Mouse (Mus musculus): ENCODE measurements at regions not wholly inside any gene's neighbourhood (a gene's known extent, or its start where the extent isn't known, plus 50 kb on each side); places are given as distances from the start of the nearest gene placed in this dataset.

DNA sequence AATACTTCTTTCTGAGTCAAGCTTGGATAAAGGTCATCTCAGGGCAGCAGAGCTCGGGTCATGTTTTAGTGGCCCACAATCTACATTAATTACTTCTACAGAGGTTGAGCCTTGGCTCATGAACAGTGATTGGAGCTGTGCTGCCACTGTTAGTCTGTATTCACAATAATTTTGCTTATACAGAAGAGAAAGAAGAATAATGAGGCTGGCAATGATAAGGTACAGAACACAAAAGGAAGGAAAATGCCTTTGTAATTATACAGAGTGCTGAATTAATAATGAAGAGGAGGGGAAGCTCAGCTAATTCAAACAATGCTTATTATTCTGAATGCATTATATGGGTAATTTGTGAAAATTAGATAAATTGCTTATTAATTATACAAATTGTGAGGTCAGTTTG, 573.9 kb upstream of the Cblb start:
- DNase-seq (ENCODE audit: low spot score in 2 of 2) = no peak

DNA sequence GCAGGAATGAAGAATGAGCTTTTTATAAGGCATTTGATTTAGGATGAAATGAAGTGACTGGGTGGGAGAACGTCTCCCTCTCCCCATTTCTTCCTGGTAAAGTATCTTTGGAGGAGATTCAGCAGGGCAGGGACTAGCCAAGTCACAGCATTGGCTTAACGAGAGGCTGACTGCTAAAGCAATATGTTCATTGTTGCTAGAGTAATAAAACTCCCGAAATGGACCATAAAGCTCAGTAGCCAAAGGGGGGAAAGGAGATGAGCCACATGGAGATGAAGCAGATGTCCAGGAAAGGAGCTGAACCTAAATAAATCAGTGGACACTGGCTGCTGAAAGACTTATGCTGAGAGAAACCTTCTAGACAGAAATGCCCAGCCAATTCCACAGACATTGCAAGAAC, 555.3 kb upstream of the Cblb start:
- no peak for DNase-seq (ENCODE audit: low spot score in 2 of 2)

DNA sequence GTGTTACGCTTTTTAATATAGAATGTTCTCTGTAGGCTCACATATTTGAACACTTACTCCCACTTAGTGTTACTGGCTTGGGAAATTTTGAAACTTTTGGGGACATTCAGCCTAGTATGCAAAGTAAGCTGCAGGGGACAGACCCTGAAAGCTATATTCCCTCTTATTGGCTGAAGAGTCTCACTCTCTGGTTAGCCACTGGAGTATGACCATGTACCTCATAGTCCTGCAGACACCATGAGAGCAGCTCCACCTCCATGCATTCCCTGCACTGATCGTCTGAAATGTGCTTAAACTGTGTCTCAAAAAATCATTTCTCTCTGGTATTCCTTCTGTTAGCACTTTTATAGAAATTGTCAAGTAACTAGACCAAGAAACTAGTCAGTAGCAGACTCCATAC, 534.9 kb upstream of the Cblb start:
- no peak for DNase-seq (ENCODE audit: low spot score in 2 of 2)

DNA sequence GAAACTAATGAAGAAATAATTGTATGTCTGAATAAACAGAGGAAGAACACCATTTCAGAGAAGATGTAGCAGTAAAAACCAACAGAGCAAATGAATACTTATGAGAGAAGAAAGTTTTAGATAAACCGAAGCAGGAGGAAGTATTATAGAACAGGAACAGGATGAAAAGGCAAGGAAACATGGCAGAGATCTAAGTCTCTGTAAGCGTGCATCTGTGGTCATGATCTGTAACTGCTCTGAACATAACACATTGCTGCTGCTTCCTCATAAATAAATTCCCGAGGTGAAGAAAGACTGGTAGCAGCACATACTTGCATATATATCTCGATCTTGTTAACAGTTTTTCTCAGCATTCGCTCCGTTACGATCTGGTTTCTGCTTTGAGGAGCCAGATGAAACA, 533.2 kb upstream of the Cblb start:
- no peak for DNase-seq (ENCODE audit: low spot score in 2 of 2)

DNA sequence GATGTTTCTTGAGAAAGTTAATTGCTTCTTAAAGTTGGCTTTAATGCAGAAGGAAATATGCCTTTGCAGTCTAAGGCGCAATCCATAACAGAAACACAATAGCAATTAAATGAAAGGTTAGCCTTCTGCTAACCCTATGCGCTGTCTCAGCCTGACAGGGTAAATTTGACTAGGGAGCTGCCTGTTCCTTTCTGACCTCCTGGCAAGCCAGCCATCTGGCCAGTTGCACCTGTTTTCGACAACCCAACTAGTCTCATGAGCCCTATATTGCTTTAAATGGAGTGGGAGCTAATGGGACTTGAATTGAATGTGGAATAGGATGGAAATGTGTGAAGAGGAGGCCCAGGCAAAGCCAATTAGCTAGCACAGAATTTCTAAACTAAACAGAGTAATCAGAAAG, 513.9 kb upstream of the Cblb start:
- no peak for DNase-seq (ENCODE audit: low spot score in 2 of 2)

DNA sequence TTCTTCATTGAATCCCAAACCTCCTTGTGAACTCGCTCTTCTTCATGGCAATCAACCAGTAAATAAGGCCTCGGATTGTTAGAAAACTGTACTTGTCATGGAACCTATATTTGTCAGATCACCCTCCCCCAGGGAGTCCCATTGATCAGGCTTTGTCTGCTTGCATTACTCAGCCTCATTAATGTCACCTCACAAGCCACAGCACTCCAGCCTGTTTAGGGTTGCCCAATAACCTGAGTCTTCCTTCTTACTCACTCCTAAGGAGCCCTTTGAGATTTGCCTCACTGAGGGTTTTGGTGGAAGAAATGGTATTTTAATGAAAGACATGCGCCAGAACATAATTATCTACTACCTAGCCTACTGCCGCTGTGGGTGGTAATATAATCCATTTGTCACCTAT, 510.3 kb upstream of the Cblb start:
- DNase-seq (ENCODE audit: low spot score in 2 of 2) = no peak

DNA sequence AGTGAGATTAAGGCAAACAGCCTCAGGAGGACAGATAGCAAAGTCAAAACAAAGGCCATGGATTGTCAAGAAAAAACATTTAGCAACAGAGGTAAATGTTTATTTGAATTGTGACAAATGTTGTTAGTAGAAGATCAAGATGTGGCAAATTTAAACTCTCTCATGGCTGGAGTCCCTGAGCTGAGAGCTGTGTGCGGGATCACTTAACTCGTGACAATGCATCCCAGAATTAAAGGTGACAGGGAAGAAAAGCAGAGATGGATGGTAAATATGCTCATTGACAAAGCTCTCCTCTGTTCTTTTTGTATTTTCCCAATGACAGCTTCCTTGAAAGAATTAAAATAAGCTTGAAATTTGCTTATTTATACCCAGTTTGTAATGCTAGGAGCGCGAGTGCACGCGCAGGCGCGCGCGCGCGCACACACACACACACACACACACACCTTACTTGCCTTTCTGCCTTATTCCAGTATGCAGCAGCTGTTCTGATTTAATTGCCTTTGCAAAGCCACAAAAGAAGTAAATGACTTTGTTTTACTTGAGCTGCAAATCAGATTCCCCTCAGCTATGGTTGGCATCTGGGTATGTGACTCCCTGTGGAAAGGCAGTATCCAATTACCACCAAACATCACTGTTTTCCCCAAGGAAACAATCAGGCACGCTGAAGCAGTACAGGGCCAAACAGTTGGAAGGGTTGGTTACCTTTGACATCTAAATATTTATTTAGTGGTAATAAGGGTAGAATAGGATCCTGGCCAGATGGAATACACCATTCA, 509.5 kb upstream of the Cblb start:
- DNase-seq (ENCODE audit: low spot score in 2 of 2) = no peak

DNA sequence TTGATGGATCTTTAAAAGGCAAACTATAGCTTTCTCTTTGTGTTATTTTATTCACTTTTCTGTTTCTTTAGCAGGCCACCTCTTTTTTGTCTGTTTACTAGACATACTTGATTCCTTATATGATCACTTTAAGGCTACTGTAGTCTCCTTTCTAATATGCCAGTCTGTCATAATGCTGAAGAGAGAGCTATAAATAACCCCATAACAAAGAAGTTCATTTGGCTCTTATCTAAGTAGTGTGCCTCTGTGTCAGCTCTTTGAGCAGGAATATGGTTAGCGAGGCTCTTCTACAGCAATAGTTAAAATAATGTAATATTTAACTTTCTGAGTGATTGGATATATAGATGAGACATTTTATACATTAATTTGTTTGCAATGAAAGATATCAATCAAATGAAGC, 507.0 kb upstream of the Cblb start:
- DNase-seq (ENCODE audit: low spot score in 2 of 2) = no peak

DNA sequence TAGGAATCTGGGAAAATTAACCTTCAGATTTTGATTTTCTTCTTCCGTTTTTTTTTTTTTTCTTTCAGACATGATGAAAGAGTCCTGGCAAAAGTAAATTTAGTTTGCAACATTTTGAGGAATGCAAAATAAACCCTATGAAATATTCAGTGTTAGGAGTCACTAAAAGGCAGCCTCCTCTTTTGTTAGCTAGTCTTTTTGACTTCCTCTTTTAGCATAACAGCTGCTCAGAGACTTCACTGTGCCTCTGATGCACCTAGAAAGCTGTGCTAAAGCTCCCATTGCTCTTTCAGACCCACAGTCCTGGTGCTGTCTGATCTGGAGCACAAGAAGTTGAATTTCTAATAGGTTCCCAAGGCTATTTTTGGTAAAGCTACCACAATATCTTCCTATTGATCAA, 498.5 kb upstream of the Cblb start:
- no peak for DNase-seq (ENCODE audit: low spot score in 2 of 2)

DNA sequence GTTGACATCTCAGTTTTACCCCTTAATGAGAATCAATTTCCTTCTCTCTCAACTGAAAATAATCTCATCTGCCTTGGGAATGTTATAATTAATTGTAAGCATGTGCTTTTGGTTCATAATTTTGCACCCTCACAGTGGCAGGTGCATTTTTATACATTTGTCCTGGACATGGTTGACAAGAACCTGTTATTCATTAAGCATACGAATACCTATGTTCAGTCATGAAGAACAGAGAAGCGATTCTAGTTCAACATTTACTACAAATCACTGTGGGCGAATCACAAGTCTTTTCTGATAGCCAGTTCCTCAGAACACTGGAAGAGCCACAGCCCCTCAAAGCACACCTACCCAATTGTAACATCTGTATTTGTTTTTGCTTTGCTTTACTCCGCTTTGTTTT, 487.3 kb upstream of the Cblb start:
- no peak for DNase-seq (ENCODE audit: low spot score in 2 of 2)

DNA sequence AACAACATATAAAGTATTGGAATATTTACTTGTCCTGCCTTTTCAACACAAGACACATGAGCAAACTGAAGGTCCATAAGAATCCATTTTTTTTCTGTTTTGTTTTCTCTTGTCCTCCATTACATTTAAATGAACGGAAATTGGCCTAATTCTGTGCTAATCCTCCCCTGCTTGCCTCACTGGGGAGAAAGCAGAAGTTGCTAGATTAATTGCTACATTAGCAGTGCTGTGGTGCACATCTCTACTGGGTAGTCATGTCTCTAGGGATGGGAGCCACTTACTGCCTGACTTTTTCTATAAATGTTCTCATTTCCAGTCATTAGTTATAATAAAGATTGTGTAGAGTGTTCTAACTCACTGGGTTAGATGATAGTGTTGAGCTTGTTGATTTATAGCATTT, 484.0 kb upstream of the Cblb start:
- no peak for DNase-seq (ENCODE audit: low spot score in 2 of 2)

DNA sequence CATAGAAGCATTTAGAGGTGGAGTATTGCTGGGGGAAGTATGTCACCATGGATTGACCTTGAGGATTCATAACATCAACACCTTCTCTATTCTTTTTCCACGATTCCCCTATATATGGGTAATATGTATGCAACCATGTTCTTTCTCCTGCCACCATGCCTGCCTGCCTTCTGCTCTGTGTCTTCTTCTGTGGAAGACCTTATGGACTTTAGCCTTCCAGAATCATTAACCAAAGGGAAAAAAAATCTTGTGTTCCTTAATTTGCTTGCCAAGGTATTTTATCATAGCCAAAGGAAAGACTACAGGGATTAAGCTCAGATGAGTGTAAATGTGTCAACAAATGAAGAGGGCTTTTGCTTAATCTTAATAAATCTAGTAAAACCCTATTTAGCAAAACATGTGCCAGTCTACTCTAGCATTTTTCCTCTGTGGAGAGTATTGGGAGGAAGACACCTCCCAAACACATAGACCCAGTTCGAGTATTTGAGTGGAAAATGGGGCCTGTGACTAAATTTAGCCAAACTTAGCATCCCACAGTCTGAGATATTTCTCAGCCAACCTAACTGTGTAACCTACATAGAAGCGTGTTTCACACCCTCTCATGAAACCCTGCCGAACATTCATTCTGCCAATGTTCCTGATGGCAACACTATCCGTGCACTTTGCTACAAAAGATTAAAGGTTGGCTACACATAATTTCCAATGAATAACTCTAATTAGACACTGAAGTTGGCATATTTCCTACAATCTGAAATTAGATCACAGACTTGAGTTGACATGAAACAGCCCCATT, 468.0 kb upstream of the Cblb start:
- DNase-seq (ENCODE audit: low spot score in 2 of 2) = no peak

DNA sequence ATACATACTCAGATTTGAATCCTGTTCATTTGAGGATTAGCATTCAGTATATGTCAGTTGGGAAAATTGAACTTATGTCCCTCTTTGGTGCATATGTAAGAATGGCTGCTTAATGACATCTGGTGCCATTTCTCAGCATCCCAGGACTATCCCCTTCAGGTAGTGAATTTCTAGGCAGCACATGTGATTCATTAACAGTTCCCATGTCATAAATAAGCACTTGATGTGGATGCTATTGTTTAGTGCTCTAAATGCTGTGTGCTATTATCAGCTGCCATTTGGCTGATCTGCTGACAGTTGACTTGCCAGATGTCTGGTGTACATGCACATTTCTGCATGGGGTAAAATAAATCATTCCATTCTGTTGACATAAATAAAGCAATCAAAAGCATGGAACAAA, 467.0 kb upstream of the Cblb start:
- DNase-seq (ENCODE audit: low spot score in 2 of 2) = no peak

DNA sequence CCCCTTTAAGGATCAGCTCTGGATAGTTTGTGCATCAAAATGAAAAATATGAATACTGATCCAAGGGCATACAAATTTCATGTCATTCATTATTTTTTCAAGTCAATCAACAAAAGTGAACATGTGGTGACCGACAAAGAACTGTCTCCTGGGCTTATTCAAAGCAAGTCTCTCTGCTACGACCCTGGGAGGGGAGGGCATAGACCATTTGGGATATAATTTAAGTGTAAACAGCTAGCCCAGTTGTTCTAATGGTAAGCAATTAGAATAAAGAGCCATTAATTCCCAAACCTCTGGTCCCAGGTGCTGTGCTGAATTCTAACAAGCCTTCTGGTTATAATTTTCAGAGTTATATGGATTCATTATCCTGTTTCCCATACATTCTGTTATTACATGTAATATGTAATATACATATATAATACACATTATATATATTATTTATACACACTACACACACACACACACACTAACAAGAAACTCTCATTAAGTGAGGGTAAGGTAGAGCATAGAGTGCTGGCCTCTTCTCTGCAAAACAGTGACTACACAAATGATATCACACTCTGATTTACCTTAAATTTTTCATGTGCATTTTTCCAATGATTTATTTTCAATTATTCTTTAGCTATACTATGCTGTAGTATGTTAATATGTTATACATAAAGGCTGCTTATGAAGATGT, 453.0 kb upstream of the Cblb start:
- no peak for DNase-seq (ENCODE audit: low spot score in 2 of 2)

DNA sequence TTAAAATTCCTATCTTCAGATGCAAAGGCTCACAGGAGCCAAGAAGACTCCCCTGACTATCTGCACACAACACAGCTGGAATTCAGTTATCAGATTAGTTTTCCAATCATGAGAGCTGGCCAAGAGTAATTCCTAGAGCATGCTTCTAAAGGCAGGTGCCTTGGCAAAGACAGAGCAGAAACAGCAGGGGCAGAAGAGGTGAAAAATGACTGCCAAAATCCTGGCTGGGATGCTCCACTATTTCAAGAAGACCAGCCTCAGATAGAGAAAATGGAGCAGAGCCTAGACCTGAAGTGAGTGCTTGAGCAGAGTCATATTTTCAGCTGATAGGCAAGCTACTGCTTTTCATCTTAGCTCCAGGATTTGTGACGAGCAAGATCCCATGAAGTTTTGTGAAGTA, 450.5 kb upstream of the Cblb start:
- DNase-seq (ENCODE audit: low spot score in 2 of 2) = no peak

DNA sequence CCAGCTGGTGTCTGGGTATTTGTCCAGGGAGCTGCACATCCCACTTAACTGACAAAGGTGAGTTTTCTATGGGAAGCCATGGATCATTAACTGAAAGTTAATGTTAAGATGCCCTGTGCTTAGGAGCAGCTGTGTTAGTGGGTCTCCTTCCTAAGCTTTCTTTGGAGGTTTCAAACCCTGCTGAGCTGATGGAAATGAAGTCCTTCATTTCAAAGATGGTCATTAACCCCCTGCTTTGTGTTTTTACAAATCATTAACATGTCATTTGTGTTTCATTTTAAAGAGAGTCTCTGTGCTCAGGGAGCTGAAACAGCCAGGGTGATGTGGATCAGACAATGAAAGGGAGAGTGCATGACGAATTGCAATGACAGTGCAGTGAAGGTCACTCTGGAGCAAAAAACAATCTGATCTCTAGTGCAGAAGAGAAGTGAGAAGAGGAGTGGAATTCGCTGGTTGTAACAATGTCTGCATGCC, 441.1 kb upstream of the Cblb start:
- DNase-seq (ENCODE audit: low spot score in 2 of 2) = no peak

DNA sequence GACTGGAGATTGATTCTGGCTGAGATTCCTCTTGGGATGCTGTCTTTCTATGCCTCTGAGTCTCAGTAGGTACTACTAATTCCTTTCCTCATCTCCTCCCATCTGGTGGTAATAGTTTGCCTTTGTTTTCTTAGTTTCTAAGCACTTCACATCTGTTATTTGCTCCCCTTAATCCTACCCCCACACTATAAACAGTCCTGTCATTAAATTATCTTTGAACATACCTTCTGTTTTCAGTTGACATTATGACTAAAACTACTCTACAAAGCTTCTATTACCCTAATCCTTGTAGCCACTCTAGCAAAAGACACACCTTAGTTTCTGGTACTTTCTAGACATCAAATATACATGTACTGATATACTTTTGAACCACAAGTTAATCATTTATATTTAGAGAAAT, 413.4 kb upstream of the Cblb start:
- DNase-seq (ENCODE audit: low spot score in 2 of 2) = no peak

DNA sequence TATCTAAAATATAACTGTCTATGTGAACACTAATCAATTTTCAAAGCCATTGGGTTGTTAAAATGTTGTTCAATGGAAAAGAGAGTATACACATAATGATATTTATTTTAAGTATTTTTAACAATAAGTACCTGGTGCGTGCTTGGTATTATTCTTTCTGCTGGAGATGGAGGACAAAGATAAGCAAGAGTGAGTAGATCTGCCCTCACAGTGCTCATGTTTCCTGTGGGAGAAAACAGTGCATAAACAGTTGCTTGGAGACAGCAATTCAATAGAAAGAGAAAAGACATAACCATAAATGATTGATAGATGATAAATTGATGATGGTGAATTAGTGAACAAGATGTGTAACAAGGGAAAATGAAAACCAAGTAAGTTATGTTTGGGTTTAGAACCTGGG, 384.4 kb upstream of the Cblb start:
- no peak for DNase-seq (ENCODE audit: low spot score in 2 of 2)

DNA sequence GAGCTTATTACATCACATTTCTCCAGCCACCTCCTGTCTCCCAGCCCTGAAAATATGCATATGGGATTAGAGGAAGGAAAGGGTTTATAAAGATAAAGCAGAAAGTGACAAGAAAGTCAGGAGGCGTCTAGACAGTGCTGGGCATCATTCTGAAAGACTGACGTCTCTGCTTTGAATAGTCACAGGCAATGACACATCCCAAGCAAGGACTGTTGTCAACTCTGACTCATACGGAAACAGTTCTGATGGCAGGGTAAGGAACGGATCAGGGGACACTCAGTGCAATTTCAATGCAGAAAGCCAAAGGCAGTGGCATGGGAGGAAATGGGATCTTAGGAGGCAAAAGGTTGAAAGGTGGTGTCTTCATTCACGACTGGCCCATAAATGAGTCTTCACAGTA, 380.9 kb upstream of the Cblb start:
- no peak for DNase-seq (ENCODE audit: low spot score in 2 of 2)

DNA sequence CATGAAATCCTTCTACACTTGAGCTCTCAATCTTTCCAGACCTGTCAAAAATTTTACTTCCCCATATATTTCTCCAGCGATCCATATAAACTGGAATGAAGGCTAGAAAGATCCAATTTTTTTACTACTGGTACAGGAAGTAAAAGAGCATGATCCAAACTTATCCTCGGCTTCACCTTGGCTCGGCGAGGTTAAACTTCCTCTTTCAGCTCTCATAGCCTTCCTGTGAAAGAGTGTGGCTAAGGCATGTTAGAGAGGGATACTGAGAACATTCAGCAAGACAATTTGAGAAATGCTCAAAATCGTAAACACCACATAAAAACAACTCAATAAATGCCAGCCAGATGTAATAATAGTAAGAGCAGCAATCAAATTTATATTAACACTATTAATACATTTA, 380.3 kb upstream of the Cblb start:
- no peak for DNase-seq (ENCODE audit: low spot score in 2 of 2)

DNA sequence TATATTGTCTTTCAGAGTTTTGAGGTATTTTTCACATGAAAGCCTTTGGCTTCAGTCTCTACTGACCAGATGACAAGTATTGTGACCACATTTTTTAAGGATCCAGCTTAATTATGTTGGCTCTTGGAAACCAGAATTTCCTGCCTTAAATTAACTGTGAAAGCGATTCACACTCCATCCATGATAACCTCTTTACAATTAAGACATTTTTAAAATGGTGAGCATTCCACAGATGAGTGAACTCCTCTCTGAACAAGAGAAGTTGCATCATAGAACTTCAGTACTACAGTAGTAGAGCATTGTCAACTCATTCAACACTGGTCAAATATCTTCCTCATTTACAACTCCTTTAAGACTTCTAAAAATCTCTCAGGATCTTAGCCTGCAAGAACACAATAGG, 369.3 kb upstream of the Cblb start:
- no peak for DNase-seq (ENCODE audit: low spot score in 2 of 2)

DNA sequence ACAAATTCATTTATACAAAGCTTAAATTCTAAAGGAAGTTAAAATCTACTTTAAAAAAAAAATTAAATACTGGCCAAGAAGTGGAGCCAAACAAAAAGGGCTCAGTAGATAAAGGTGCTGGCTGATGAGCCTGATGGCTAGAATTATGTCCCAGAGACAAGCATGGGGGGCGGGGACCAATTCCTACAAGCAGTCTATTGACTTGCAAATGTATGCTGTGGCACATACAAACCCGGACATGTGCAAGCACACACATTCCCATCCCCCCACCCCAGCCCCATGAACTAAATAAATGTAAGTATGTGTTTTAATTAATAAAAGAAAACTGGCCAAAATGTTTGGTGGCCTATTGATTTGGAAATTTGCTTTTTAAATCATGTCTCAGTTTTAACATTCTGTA, 366.7 kb upstream of the Cblb start:
- no peak for DNase-seq (ENCODE audit: low spot score in 2 of 2)

DNA sequence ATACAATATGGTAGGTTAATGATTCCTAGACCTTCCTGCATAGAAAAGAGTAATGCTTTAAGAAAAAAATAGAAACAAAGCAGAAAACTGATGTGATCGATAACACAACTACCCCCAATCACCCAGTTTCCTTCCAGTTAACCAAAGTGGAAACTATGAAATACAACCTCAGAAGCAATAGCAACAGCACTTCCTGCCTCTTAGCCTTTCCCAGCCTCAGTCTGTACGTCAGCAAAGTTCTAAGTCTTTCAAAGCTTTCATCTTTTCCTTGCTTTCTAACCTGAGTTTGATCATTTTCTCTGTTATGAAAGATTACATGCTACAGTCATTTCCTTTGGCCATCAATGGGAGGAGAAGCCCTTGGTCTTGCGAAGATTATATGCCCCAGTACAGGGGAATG, 355.9 kb upstream of the Cblb start:
- no peak for DNase-seq (ENCODE audit: low spot score in 2 of 2)
